Mouse (Mus musculus): ENCODE data around the gene Mapk8ip3.

GRCm38 (mm10) chr17:24933163-24933562 is 3.6 kb downstream of the Mapk8ip3 start:
- TF ChIP-seq CTCF (IDR thresholded peaks at IDR 0.05; ENCODE audit: borderline replicate concordance, insufficient read depth, low read depth, low read length) (no peak), POLR2A (IDR thresholded peaks at IDR 0.05; ENCODE audit: borderline replicate concordance, insufficient read depth, low read length) (no peak)

All from cerebellum, adult 2 months (tissue).